Mouse (Mus musculus) cerebellum, adult 2 months (tissue): ENCODE results near the gene Pla2g4a. TPM values are rescaled to one million over a fixed set of nuclear protein-coding genes. Genes with fewer than 3 reads are reported as not detected.

Source experiments
- DNase-seq, 2 experiments: peaks; one replicate each; pipeline ENCODE4 v3.0.0; 2021
- H3K27ac ChIP-seq: fragments of 200-500 bp; 2 replicates; pipeline ENCODE4 v1.5.1; 2012; ENCODE audit warnings: low read length, control low read depth, inconsistent platforms; ENCODE audit not compliant: insufficient read depth
- H3K27me3 ChIP-seq: fragments of 200-500 bp; 2 replicates; pipeline ENCODE4 v1.6.1; 2012; ENCODE audit warnings: inconsistent platforms, mild to moderate bottlenecking, low read length, moderate library complexity; ENCODE audit not compliant: control insufficient read depth, insufficient read depth
- H3K4me1 ChIP-seq: fragments of 200-500 bp; 2 replicates; pipeline ENCODE4 v1.6.1; 2011; ENCODE audit warnings: low read length; ENCODE audit not compliant: control insufficient read depth, insufficient read depth
- H3K4me3 ChIP-seq: fragments of 200-500 bp; replicated peaks from 2 replicates; pipeline ENCODE3; 2011; ENCODE audit warnings: mild to moderate bottlenecking, low read depth, low read length, control low read depth; ENCODE audit not compliant: insufficient read depth
- CTCF ChIP-seq: fragments of 200-500 bp; IDR thresholded peaks from 2 replicates; pipeline ENCODE4 v1.5.1; 2011; ENCODE audit warnings: low read depth, mild to moderate bottlenecking, control low read depth, low read length, moderate library complexity, borderline replicate concordance; ENCODE audit not compliant: insufficient read depth
- POLR2A ChIP-seq: fragments of 200-500 bp; IDR thresholded peaks from 2 replicates; pipeline ENCODE4 v1.6.1; 2011; ENCODE audit warnings: low read length, control low read depth, borderline replicate concordance; ENCODE audit not compliant: insufficient read depth
- WGBS: fragments of 180-500 bp; shearing (Covaris S2); methylation state at CpG from one replicate; pipeline ENCODE4 v1.1.7; 2018; 5-methylcytosine and 5-hydroxymethylcytosine counted together
- polyA plus RNA-seq: library from polyadenylated mRNA; depleted of rRNA; stranded (reverse); fragments of >200 nt; gene quantifications from 2 replicates; pipeline ENCODE4 v1.2.3, GENCODE M21; 2012; rRNA removed

Pla2g4a gene
- polyA plus RNA-seq, 1 experiment: 4.9 TPM

DNA sequence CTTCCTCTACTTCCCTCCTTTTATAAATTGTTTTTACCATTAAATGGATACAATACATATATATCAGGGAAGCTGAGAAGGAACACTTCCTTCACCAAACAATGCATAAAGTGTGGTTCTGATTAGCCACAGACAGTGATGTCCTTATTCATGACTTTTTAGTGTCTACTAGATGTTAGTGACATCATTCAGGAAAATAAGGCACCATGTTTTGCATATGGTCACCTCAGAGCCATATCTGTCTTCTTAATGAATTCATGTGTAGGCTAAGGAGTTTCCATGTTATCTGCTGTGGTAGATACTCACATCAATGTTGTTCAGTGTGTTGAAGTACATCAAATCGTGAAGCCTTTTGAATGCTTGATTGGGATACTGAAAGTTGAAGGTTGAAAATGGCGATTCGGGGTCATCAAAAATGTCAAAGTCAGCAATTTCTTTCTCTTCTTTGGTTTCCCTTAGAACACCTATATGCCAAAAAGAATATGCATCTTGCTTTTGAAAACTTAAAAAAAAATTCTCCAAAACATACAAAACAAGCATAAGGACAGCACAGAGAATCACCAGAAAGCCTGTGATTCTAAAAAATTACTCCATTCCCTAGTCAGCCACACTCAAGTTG, 120.7 kb downstream of the Pla2g4a start:
- no peak overlapping the region for H3K27ac ChIP-seq
- TF ChIP-seq CTCF (no peak), POLR2A (no peak)
- no peak for DNase-seq
- H3K4me3 ChIP-seq: no peak overlapping the region
- no peaks in the 10 kb centered on the region for H3K27me3 ChIP-seq
- H3K4me1 ChIP-seq: no peaks in the 10 kb centered on the region
- WGBS: 92% methylated on average over 3 of the region's 3 CpGs

DNA sequence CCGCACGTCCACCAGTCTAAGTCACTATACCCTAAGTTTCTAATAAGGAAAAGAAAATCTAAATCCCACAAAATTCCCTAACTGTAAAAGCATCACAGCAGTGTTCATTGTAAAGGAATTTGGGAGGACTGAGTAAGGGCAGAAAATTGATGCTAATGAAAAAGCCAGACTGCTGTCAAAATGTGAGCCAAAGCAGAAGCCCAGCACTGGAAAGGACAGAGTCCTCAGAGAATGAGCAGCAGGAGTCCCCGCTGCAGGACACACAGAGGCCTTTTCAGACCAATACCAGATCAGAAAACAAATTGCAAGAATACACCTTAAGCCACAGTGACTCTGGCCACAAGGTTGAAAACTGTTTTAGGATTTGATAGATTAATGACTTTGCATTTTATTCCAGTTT, 124.6 kb downstream of the Pla2g4a start:
- 85% methylated on average over 3 of the region's 3 CpGs for WGBS
- TF ChIP-seq CTCF: no peak
- no peak for TF ChIP-seq POLR2A
- Histone ChIP-seq H3K27me3 (no peaks in the 10 kb centered on the region), H3K4me1 (no peaks in the 10 kb centered on the region), H3K27ac (no peak overlapping the region), H3K4me3 (no peak overlapping the region)
- DNase-seq: no peak

DNA sequence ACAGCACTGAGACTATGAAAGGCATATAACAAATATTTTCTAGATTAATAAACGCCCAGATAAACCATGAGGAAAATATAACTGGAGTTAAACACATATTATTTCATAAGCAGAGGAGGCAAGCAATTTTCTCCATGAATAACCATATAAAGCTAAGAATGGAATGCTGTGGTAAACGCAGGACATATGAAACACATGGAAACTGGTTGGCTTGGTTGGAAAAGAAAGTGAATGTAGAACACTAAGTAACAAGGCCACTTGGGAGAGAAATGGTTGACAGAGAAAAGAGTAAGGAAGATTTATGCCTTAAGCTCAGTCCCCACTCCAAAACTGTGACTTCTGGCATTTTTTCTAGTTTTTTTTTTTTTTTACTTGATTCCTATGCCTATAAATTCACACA, 127.2 kb downstream of the Pla2g4a start:
- 86% methylated on average over 2 of the region's 2 CpGs for WGBS
- no peak for DNase-seq
- H3K27ac ChIP-seq: no peak overlapping the region
- H3K4me1 ChIP-seq: no peaks in the 10 kb centered on the region
- no peak overlapping the region for H3K4me3 ChIP-seq
- H3K27me3 ChIP-seq: no peaks in the 10 kb centered on the region
- TF ChIP-seq POLR2A (no peak), CTCF (no peak)

DNA sequence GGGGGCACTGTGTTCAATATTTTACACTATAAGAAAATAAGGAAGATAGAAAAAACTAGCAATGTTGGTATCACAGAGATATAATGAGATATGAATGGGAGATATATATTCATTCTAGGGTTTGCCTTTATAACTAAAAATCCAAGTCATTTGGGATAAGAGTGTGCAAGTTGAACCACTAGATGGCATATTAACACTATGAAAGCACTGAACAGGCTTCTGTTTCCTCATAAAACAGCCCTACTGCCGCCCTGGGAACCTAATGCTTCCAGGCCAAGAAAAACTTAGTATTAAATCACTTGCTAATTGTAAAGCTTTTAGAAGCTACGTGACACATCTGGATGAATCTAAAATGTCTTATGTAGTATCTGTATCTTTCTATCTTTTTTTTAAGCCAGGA, 128.1 kb downstream of the Pla2g4a start:
- DNase-seq: peak in 1 of 2 experiments; percentile 15

DNA sequence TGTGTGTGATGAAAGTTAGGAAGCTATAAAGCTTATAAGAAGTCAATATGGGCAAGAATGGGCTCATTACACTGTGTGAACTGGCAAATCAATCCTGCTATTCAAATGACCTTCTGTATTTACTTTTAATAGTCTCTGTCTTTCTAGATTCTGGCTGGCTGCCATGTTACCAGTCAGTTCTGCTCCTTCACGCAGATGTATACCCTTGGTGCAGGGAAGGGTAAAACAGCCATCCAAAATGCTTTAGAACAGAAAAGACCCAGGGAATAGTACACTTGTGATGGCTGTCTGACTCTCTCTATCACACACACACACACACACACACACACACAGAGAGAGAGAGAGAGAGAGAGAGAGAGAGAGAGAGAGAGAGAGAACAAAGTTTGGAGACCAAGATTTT, 128.6 kb downstream of the Pla2g4a start:
- Histone ChIP-seq H3K4me1 (no peaks in the 10 kb centered on the region), H3K27ac (no peak overlapping the region), H3K4me3 (no peak overlapping the region), H3K27me3 (no peaks in the 10 kb centered on the region)
- WGBS: 58% methylated on average over 1 of the region's 1 CpGs
- TF ChIP-seq POLR2A (no peak), CTCF (no peak)
- DNase-seq: no peak

More for the DNA sequence above, 128.1 kb downstream of the Pla2g4a start:
- H3K4me1 ChIP-seq: no peaks in the 10 kb centered on the region
- TF ChIP-seq POLR2A (no peak), CTCF (peak; percentile 40; the same call in 1 of the 2 replicates)
- H3K27me3 ChIP-seq: no peaks in the 10 kb centered on the region
- no peak overlapping the region for H3K27ac ChIP-seq
- H3K4me3 ChIP-seq: no peak overlapping the region
- 30% methylated on average over 2 of the region's 2 CpGs for WGBS

DNA sequence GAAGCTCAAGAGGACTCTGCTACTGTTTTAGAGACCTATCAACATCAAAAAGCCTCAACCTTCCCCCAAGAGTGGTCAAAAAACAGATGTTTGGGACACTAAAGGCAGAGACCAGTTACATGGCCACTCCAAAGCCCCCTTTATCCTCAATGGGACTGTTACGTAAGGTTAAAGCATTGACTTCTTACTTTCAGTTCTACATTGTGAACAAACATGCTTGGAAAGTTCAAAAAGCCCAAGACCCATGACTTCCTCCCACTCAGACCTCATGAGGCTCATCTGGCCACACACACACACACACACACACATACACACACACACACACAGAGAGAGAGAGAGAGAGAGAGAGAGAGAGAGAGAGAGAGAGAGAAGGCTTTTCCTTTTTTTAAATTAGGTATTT, 130.0 kb downstream of the Pla2g4a start:
- 92% methylated on average over 1 of the region's 1 CpGs for WGBS
- no peak for TF ChIP-seq POLR2A
- no peak overlapping the region for H3K4me3 ChIP-seq

DNA sequence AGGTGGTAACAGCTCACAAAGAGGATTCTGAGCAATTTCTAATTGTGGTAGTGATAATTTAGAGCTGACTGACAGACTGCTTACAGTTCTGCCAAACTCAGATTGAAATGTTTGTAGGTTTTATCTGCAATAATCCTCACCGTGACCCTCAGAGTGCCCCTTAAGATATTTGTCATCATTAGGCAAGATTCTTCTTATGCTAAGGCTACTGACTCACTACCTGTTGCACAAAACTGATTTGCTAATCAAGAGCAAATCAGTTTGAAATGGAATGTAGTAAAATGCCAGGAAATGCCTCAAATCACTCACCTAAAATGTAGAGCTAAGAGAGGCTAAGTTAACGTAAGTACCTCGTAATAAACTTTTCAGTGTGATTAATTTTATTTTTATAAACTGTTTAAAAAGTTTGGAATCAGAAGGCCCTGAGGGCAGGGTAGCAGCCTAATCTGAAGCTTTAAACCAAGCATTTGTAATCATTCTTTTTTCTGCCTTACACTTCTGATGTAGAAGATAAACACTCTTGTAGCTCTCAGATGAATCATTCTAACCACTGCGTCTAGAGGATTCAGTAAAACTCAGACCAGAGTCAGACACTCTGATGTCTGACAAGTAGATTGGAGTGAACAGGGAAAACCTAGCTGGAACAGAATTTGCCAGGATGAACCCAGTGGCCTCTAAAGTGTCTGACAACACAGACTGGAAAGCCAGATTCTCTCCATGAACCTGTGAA, 147.3 kb downstream of the Pla2g4a start:
- Histone ChIP-seq H3K27ac (no peak overlapping the region), H3K4me1 (no peaks in the 10 kb centered on the region), H3K27me3 (no peaks in the 10 kb centered on the region), H3K4me3 (no peak overlapping the region)
- no peak for DNase-seq
- 92% methylated on average over 4 of the region's 4 CpGs for WGBS
- TF ChIP-seq CTCF (no peak), POLR2A (no peak)

More for the DNA sequence above, 130.0 kb downstream of the Pla2g4a start:
- Histone ChIP-seq H3K4me1 (no peaks in the 10 kb centered on the region), H3K27ac (no peak overlapping the region), H3K27me3 (no peaks in the 10 kb centered on the region)
- no peak for DNase-seq

DNA sequence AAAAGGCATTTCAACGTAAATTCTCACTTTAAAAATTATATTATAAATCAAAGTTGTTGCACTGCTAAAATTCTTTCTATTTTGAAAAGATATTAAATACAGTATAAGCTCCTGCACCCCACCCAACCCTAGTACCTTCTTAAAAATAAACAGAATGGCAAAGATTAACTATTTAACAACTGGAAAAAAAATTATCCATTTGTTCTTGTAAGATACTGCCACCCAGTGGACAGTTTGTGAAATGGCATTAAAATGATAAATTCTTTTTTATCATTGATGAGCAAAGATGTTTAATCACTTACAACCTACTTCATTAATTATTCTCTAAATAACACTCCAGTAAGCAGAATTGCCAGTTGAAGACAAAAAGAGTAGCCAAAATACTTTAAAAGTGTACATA, 151.6 kb downstream of the Pla2g4a start:
- 78% methylated on average over 1 of the region's 1 CpGs for WGBS
- no peak for TF ChIP-seq POLR2A
- TF ChIP-seq CTCF: peak; percentile 19; the same call in 1 of the 2 replicates
- Histone ChIP-seq H3K4me3 (no peak overlapping the region), H3K4me1 (no peaks in the 10 kb centered on the region), H3K27me3 (no peaks in the 10 kb centered on the region), H3K27ac (no peak overlapping the region)
- no peak for DNase-seq

Other genes starting within 250 kb of the Pla2g4a start
- gene Ptgs2, start 138.7 kb upstream of the Pla2g4a start, polyA plus RNA-seq: 0.41 and 0.54 TPM in 2 replicates